Comparison of ENCODE assay signal across 8 mouse cellular contexts in the genomic region with DNA sequence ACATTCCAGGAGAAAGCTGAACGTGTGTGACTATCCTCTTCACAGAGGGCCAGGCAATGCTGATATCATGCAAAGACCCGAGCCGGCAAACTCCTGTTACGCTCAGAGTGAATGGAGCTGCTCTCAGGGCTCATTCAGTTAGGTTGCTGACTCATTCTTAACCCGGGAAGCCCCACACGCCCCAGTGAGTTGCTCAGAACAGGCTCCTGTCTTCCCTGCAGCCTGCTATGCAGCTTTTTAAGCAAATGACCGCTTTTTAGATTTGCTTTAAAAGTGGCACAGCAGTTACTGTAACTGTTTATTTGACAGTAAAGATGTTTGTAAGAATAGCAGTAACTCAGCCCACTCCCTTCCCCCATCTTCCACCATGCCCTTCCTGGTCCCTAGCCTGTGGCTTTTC.
DNase-seq lines count a peak whose midpoint lies in the region; ATAC-seq lines count a peak whose summit lies in the region.

No protein-coding gene starts in this region.

- DNase-seq in lung, postnatal 10 days: no peak
- peak; percentile 74 for DNase-seq in R1 (ENCODE audit: low read depth, low spot score)
- no peak for DNase-seq in gastrocnemius, postnatal 14 days
- DNase-seq in left cerebral cortex, postnatal 4 days: no peak

- peaks cover 38% of the 10 kb centered on the region for H3K4me1 ChIP-seq in lung, embryonic 16.5 days (replicated peaks; ENCODE audit: control insufficient read depth, insufficient read depth, low read length)
- peaks cover 50% of the 10 kb centered on the region for H3K4me1 ChIP-seq in heart, embryonic 13.5 days
- H3K4me1 ChIP-seq in liver, embryonic 16.5 days (ENCODE audit: control insufficient read depth, low read depth, low read length): no peaks in the 10 kb centered on the region

- no peaks in the 10 kb centered on the region for H3K27me3 ChIP-seq in lung, embryonic 16.5 days (ENCODE audit: control insufficient read depth, insufficient read depth, low read depth, low read length)
- no peaks in the 10 kb centered on the region for H3K27me3 ChIP-seq in heart, embryonic 13.5 days (replicated peaks)
- peaks cover 4% of the 10 kb centered on the region; the same call in 1 of the 2 replicates for H3K27me3 ChIP-seq in liver, embryonic 16.5 days (ENCODE audit: control insufficient read depth, insufficient read depth, low read depth, low read length)

- no peak for ATAC-seq in lung, embryonic 16.5 days (ENCODE audit: low read depth)
- no peak for ATAC-seq in heart, embryonic 13.5 days (ENCODE audit: extremely low read depth, insufficient number of reproducible peaks, low FRiP score, low TSS enrichment)
- no peak for ATAC-seq in liver, embryonic 16.5 days (ENCODE audit: low read depth)
- no peak for ATAC-seq in cerebellum, adult (ENCODE audit: insufficient number of reproducible peaks, low FRiP score, low TSS enrichment)

- no peaks in the 10 kb centered on the region for H3K9me3 ChIP-seq in lung, embryonic 16.5 days (ENCODE audit: control insufficient read depth, low read length)
- no peaks in the 10 kb centered on the region for H3K9me3 ChIP-seq in heart, embryonic 13.5 days
- no peaks in the 10 kb centered on the region for H3K9me3 ChIP-seq in liver, embryonic 16.5 days (replicated peaks; ENCODE audit: control insufficient read depth, low read length)

- H3K27ac ChIP-seq in lung, embryonic 16.5 days (ENCODE audit: low read length): peak overlapping the region; percentile 74
- H3K27ac ChIP-seq in heart, embryonic 13.5 days (replicated peaks): peak overlapping the region; percentile 79
- H3K27ac ChIP-seq in liver, embryonic 16.5 days (ENCODE audit: low read length): no peak overlapping the region; the same call in 1 of the 2 replicates

- H3K4me3 ChIP-seq in lung, embryonic 16.5 days (ENCODE audit: low read length): peak overlapping the region; percentile 22
- H3K4me3 ChIP-seq in heart, embryonic 13.5 days: peak overlapping the region; percentile 43
- peak overlapping the region; percentile 45 for H3K4me3 ChIP-seq in liver, embryonic 16.5 days (ENCODE audit: low read depth, low read length)

- no peaks in the 10 kb centered on the region for H3K36me3 ChIP-seq in lung, embryonic 16.5 days (ENCODE audit: control insufficient read depth, insufficient read depth, low read length)
- no peaks in the 10 kb centered on the region for H3K36me3 ChIP-seq in heart, embryonic 13.5 days
- H3K36me3 ChIP-seq in liver, embryonic 16.5 days (ENCODE audit: control insufficient read depth, insufficient read depth): no peaks in the 10 kb centered on the region

- peak overlapping the region; percentile 6 for H3K9ac ChIP-seq in lung, embryonic 16.5 days (ENCODE audit: low read length)
- H3K9ac ChIP-seq in heart, embryonic 13.5 days: peak overlapping the region; percentile 79
- no peak overlapping the region; the same call in 1 of the 2 replicates for H3K9ac ChIP-seq in liver, embryonic 16.5 days (ENCODE audit: low read depth, low read length)

- H3K4me2 ChIP-seq in lung, embryonic 16.5 days (ENCODE audit: low read depth, low read length): peak overlapping the region; percentile 43; the same call in 1 of the 2 replicates
- H3K4me2 ChIP-seq in heart, embryonic 13.5 days: peak overlapping the region; percentile 65
- peak overlapping the region; percentile 30 for H3K4me2 ChIP-seq in liver, embryonic 16.5 days (ENCODE audit: low read depth, low read length)

- intact Hi-C loops in gastrocnemius, postnatal 14 days (cut with DNase I; ENCODE audit: low total_unique reads): no loop called here
- intact Hi-C loops in left cerebral cortex, postnatal 4 days (cut with DNase I): no loop called here

- 12% methylated on average over 7 of the region's 7 CpGs for WGBS in lung, embryonic 16.5 days
- WGBS in heart, embryonic 13.5 days: 8% methylated on average over 7 of the region's 7 CpGs
- 10% methylated on average over 7 of the region's 7 CpGs for WGBS in liver, embryonic 16.5 days (ENCODE audit: insufficient replicate concordance)
